Mouse (Mus musculus): Measurements from ENCODE around the gene Tmf1.

- TF ChIP-seq CTCF (IDR thresholded peaks at IDR 0.05; ENCODE audit: insufficient read depth, low read length) (peak; percentile 23; the same call in 1 of the 2 replicates), POLR2A (IDR thresholded peaks at IDR 0.05; ENCODE audit: borderline replicate concordance, extremely low read depth, low read depth, low read length) (no peak)
These were observed 47.9 kb downstream of the Tmf1 start for GRCm38 (mm10) chr6:97130979-97131378.
